Mouse (Mus musculus): Measurements from ENCODE around the gene Cyp2j6.

DNA sequence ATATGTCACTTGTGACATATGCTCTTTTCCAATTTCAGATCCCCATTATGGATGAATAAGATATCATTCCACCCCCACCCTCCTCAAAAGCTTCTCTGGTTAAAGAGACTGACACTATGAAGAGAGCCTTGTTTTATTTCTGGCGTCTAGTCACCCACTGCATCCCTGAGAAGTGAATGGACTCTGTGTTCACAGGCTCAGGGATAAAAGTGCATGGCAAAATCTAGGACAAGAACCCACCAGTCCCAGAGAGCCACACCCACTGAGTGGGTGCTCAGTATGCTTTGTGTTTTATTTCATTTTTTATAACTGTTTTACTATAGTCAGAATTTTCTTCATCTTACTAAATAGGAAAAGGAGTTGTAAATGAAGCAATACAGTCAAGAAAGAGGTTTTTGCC, 7.5 kb downstream of the Cyp2j6 start:
- no peak for TF ChIP-seq CTCF (IDR thresholded peaks at IDR 0.05; ENCODE audit: borderline replicate concordance, insufficient read depth, low read depth, low read length)
- no peak for TF ChIP-seq POLR2A (IDR thresholded peaks at IDR 0.05; ENCODE audit: borderline replicate concordance, insufficient read depth, low read length)
